Mouse (Mus musculus): ENCODE data around the gene Gm43552.

- no peak for TF ChIP-seq GATA1 (IDR thresholded peaks at IDR 0.05; ENCODE audit: low read length)
- TF ChIP-seq TAL1 (IDR thresholded peaks at IDR 0.05; ENCODE audit: low read length): no peak
These were observed 47.2 kb upstream of the Gm43552 start for GRCm38 (mm10) chr5:65539786-65540185.
